Mouse (Mus musculus): ENCODE data around the gene Gria3.

Gene Gria3

GRCm38 (mm10) chrX:41400058-41400904, at the start of gene Gria3:
Gene Gria3 (plus strand): TSS chrX:41400854.
- no peak for DNase-seq (ENCODE audit: low read depth, low spot score)

GRCm38 (mm10) chrX:41387086-41387485, 13.6 kb upstream of the Gria3 start:
- DNase-seq (ENCODE audit: low read depth, low spot score): no peak

- no peak for DNase-seq (ENCODE audit: low read depth, low spot score)
Observed at GRCm38 (mm10) chrX:41389079-41389478, 11.6 kb upstream of the Gria3 start.

- no peak for DNase-seq (ENCODE audit: low read depth, low spot score)
Observed at GRCm38 (mm10) chrX:41398482-41398881, 2.2 kb upstream of the Gria3 start.

GRCm38 (mm10) chrX:41401186-41401585, 532 bp downstream of the Gria3 start:
- DNase-seq (ENCODE audit: low read depth, low spot score): no peak

- no peak for DNase-seq (ENCODE audit: low read depth, low spot score)
Observed at GRCm38 (mm10) chrX:41401590-41402240, 1.1 kb downstream of the Gria3 start.

GRCm38 (mm10) chrX:41402656-41403055, 2.0 kb downstream of the Gria3 start:
- no peak for DNase-seq (ENCODE audit: low read depth, low spot score)

GRCm38 (mm10) chrX:41406288-41406687, 5.6 kb downstream of the Gria3 start:
- DNase-seq (ENCODE audit: low read depth, low spot score): no peak

GRCm38 (mm10) chrX:41409791-41410190, 9.1 kb downstream of the Gria3 start:
- DNase-seq (ENCODE audit: low read depth, low spot score): no peak

GRCm38 (mm10) chrX:41425651-41426050, 25.0 kb downstream of the Gria3 start:
- no peak for DNase-seq (ENCODE audit: low read depth, low spot score)

GRCm38 (mm10) chrX:41428011-41428410, 27.4 kb downstream of the Gria3 start:
- DNase-seq (ENCODE audit: low read depth, low spot score): no peak

GRCm38 (mm10) chrX:41435541-41435940, 34.9 kb downstream of the Gria3 start:
- DNase-seq (ENCODE audit: low read depth, low spot score): no peak

GRCm38 (mm10) chrX:41438841-41439240, 38.2 kb downstream of the Gria3 start:
- no peak for DNase-seq (ENCODE audit: low read depth, low spot score)

GRCm38 (mm10) chrX:41448876-41449275, 48.2 kb downstream of the Gria3 start:
- no peak for DNase-seq (ENCODE audit: low read depth, low spot score)

GRCm38 (mm10) chrX:41477486-41477885, 76.8 kb downstream of the Gria3 start:
- DNase-seq (ENCODE audit: low read depth, low spot score): no peak

- DNase-seq (ENCODE audit: low read depth, low spot score): no peak
Observed at GRCm38 (mm10) chrX:41496528-41496927, 95.9 kb downstream of the Gria3 start.

- no peak for DNase-seq (ENCODE audit: low read depth, low spot score)
Observed at GRCm38 (mm10) chrX:41505371-41505770, 104.7 kb downstream of the Gria3 start.

GRCm38 (mm10) chrX:41507959-41508358, 107.3 kb downstream of the Gria3 start:
- no peak for DNase-seq (ENCODE audit: low read depth, low spot score)

GRCm38 (mm10) chrX:41514982-41515381, 114.3 kb downstream of the Gria3 start:
- no peak for DNase-seq (ENCODE audit: low read depth, low spot score)

- no peak for DNase-seq (ENCODE audit: low read depth, low spot score)
Observed at GRCm38 (mm10) chrX:41532511-41532910, 131.9 kb downstream of the Gria3 start.

- no peak for DNase-seq (ENCODE audit: low read depth, low spot score)
Observed at GRCm38 (mm10) chrX:41535886-41536285, 135.2 kb downstream of the Gria3 start.

GRCm38 (mm10) chrX:41562296-41563060, 161.8 kb downstream of the Gria3 start:
- DNase-seq (ENCODE audit: low read depth, low spot score): no peak

Data from brain, embryonic 18.5 days (tissue).